Mouse (Mus musculus): ENCODE measurements around the gene H2al2a.
A peak's percentile ranks its signal among the peaks of the same experiment; 100 is the strongest.
"Not testable (repeated sequence)": the region's sequence is repeated elsewhere in the genome, so short reads cannot be mapped to it uniquely, and the experiment has no call there.

Gene H2al2a

GRCm38 (mm10) chr2:18027448-18028139 is 30.8 kb upstream of the H2al2a start:
- DNase-seq (ENCODE audit: low read depth): peak; percentile 95

- peak; percentile 46 for DNase-seq (ENCODE audit: low read depth)
These were observed 29.6 kb upstream of the H2al2a start for GRCm38 (mm10) chr2:18026116-18026947.

- peak; percentile 39 for DNase-seq (ENCODE audit: low read depth)
These were observed 29.0 kb upstream of the H2al2a start for GRCm38 (mm10) chr2:18025781-18026115.

GRCm38 (mm10) chr2:18025116-18025515 is 28.4 kb upstream of the H2al2a start:
- DNase-seq (ENCODE audit: low read depth): no peak

- no peak for DNase-seq (ENCODE audit: low read depth)
These were observed 26.1 kb upstream of the H2al2a start for GRCm38 (mm10) chr2:18022886-18023285.

GRCm38 (mm10) chr2:18019122-18019521 is 22.4 kb upstream of the H2al2a start:
- no peak for DNase-seq (ENCODE audit: low read depth)

GRCm38 (mm10) chr2:18017321-18017720 is 20.6 kb upstream of the H2al2a start:
- no peak for DNase-seq (ENCODE audit: low read depth)

- DNase-seq (ENCODE audit: low read depth): no peak
These were observed 19.9 kb upstream of the H2al2a start for GRCm38 (mm10) chr2:18016639-18017038.

- no peak for DNase-seq (ENCODE audit: low read depth)
These were observed 18.8 kb upstream of the H2al2a start for GRCm38 (mm10) chr2:18015581-18015980.

GRCm38 (mm10) chr2:18012866-18013265 is 16.1 kb upstream of the H2al2a start:
- no peak for DNase-seq (ENCODE audit: low read depth)

GRCm38 (mm10) chr2:18011226-18011625 is 14.5 kb upstream of the H2al2a start:
- DNase-seq (ENCODE audit: low read depth): no peak

- DNase-seq (ENCODE audit: low read depth): no peak
These were observed 8.4 kb upstream of the H2al2a start for GRCm38 (mm10) chr2:18005137-18005536.

GRCm38 (mm10) chr2:18004286-18004685 is 7.5 kb upstream of the H2al2a start:
- no peak for DNase-seq (ENCODE audit: low read depth)

GRCm38 (mm10) chr2:18002306-18002705 is 5.5 kb upstream of the H2al2a start:
- no peak for DNase-seq (ENCODE audit: low read depth)

- DNase-seq (ENCODE audit: low read depth): no peak
These were observed 7.2 kb downstream of the H2al2a start for GRCm38 (mm10) chr2:17989562-17989961.

- DNase-seq (ENCODE audit: low read depth): no peak
These were observed 7.6 kb downstream of the H2al2a start for GRCm38 (mm10) chr2:17989115-17989514.

- DNase-seq (ENCODE audit: low read depth): no peak
These were observed 10.1 kb downstream of the H2al2a start for GRCm38 (mm10) chr2:17986694-17987093.

- DNase-seq (ENCODE audit: low read depth): no peak
These were observed 12.0 kb downstream of the H2al2a start for GRCm38 (mm10) chr2:17984774-17985173.

- DNase-seq (ENCODE audit: low read depth): no peak
These were observed 14.0 kb downstream of the H2al2a start for GRCm38 (mm10) chr2:17982747-17983146.

GRCm38 (mm10) chr2:17978706-17979105 is 18.1 kb downstream of the H2al2a start:
- DNase-seq (ENCODE audit: low read depth): no peak

GRCm38 (mm10) chr2:17978251-17978650 is 18.5 kb downstream of the H2al2a start:
- not testable (repeated sequence) for DNase-seq (ENCODE audit: low read depth)

- not testable (repeated sequence) for DNase-seq (ENCODE audit: low read depth)
These were observed 19.1 kb downstream of the H2al2a start for GRCm38 (mm10) chr2:17977645-17978044.

GRCm38 (mm10) chr2:17975601-17976327 is 21.0 kb downstream of the H2al2a start:
- DNase-seq (ENCODE audit: low read depth): no peak

Measured in naive thymus-derived CD4-positive, alpha-beta T cell, adult 2 months (primary cell).